Mouse (Mus musculus) E14TG2a.4 (cell line): ENCODE measurements around the gene Cd72.

ENCODE experiments used
- H3K27me3 ChIP-seq: 2 replicates; pipeline ENCODE4 v1.6.1; 2014; ENCODE audit warnings: low read length, control low read depth; ENCODE audit not compliant: insufficient read depth
- H3K36me3 ChIP-seq: 2 replicates; pipeline ENCODE4 v1.6.1; 2014; ENCODE audit warnings: low read length, control low read depth; ENCODE audit not compliant: insufficient read depth
- H3K4me1 ChIP-seq: replicated peaks from 2 replicates; pipeline ENCODE4 v1.6.1; 2014; ENCODE audit warnings: low read depth, low read length, control low read depth
- H3K4me3 ChIP-seq: replicated peaks from 2 replicates; pipeline ENCODE4 v1.5.1; 2014; ENCODE audit warnings: mild to moderate bottlenecking, low read length
- H3K9me3 ChIP-seq: 2 replicates; pipeline ENCODE4 v1.6.1; 2014; ENCODE audit warnings: low read length, control low read depth
- CTCF ChIP-seq: conservative IDR thresholded peaks from 2 replicates; pipeline ENCODE4 v1.5.1; 2014; ENCODE audit warnings: low read length
- NANOG ChIP-seq: IDR thresholded peaks from 2 replicates; pipeline ENCODE4 v1.6.1; 2014; ENCODE audit warnings: borderline replicate concordance, low read length, mixed read lengths
- POU5F1 ChIP-seq: IDR thresholded peaks from 2 replicates; pipeline ENCODE4 v1.6.1; 2014; ENCODE audit warnings: low read length, borderline replicate concordance

Cd72 gene

DNA sequence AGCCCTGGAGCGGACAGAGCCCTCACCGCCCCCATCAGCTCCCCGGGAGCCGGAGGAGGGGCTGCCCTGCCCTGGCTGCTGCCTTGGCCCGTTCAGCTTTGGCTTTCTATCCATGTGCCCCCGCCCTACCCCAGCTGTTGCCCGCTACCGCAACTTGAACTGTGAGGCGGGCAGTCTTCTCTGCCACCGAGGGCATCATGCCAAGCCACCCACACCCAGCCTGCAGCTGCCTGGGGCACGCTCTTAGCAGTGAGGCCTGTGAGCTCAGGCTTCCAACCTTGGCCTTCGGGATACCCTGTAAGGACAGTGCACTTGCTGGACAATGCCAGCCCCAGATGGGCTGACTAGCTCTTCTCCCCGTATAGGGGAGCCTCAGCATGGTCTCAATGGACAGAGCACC, 7.2 kb downstream of the Cd72 start:
- Histone ChIP-seq H3K4me1 (peaks cover 24% of the 10 kb centered on the region), H3K9me3 (peaks cover 6% of the 10 kb centered on the region; the same call in 1 of the 2 replicates), H3K36me3 (peaks cover 31% of the 10 kb centered on the region), H3K27me3 (peaks cover 47% of the 10 kb centered on the region), H3K4me3 (no peak overlapping the region)
- TF ChIP-seq POU5F1 (no peak), CTCF (no peak), NANOG (no peak)

DNA sequence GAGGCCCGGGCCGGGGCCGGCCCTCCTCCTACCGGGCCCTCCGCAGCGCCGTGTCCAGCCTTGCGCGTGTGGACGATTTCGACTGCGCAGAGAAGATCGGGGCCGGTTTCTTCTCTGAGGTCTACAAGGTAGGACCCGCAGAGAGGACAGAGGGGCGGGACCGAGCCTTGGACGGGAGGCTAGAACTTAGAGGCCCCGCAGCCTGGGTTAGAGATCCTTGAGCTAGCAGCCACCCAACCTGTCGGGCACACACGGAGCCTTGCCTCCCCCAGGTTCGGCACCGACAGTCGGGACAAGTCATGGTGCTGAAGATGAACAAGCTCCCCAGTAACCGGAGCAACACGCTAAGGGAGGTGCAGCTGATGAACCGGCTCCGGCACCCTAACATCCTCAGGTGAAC, 10.9 kb downstream of the Cd72 start:
- peaks cover 25% of the 10 kb centered on the region for H3K27me3 ChIP-seq

DNA sequence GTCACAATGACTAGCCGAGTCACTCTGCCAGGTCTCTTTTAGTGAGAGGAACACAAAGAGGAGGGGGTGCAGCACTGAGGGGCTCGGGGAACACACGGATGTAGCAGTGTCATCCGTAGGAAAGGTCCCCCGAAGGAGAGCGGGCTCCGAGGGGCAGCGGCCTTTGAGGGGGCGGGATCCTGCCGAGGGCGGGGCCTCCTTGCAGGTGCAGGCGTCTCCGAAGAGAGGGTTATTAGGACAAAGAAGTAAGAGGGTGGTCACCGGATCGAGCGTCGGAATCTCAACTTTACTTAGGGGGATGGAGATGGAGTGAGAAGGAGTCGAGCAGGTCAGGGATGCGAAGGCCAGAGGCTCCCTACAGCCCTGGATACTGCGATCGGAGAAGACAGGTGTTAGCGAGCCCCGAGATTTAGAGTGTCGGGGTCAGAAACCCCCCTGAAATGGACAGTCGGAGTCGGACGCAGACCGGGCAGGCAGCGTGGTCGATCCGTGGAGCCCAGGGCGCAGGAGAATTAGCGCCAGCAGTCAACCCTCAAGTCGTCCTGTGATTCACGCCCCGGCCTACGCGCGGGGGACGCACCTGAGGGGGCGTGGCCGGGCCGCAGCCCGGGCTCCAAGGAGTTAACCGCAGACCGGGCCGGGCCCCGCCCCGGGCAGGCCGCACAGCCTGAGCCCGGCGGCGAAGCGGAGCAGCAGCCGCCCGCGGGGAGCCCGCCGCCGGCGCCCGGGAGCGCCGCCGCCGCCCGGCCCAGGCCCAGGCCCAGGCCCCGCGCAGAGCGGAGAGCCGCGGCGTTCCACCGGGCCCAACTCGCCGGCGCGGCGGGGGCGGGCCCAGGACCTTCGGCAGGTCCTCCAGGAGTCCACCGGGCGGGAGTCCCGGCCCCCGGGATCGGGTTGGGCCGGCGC, 11.7 kb downstream of the Cd72 start:
- Histone ChIP-seq H3K9me3 (no peaks in the 10 kb centered on the region), H3K4me1 (peaks cover 38% of the 10 kb centered on the region), H3K36me3 (peaks cover 27% of the 10 kb centered on the region), H3K4me3 (peak overlapping the region; percentile 92), H3K27me3 (peaks cover 23% of the 10 kb centered on the region)
- TF ChIP-seq NANOG = no peak
- no peak for TF ChIP-seq CTCF
- no peak for TF ChIP-seq POU5F1

More for the DNA sequence above, 10.9 kb downstream of the Cd72 start:
- peak overlapping the region; percentile 92 for H3K4me3 ChIP-seq
- TF ChIP-seq NANOG (no peak), POU5F1 (no peak), CTCF (no peak)
- no peaks in the 10 kb centered on the region for H3K9me3 ChIP-seq
- H3K36me3 ChIP-seq = peaks cover 31% of the 10 kb centered on the region
- peaks cover 38% of the 10 kb centered on the region for H3K4me1 ChIP-seq

DNA sequence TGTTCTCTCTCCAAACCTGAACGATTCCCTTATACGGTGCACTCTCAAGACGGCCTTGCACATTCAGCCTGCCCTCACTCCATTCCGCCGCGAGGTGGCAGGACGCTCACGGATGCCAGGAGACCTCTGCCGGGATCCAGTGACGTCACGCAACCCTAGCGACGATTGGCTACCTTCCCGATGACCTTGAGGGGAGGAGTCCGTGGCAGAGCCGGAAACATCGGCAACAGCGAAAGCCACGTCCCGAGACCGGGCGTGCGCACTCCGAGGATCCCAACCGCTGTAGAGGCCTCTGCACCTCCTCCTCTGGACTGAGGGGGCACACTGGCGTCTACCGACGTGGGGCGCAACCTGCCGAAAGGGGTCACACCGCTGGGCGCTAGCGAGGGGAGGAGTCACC, 12.4 kb downstream of the Cd72 start:
- Histone ChIP-seq H3K36me3 (peaks cover 20% of the 10 kb centered on the region), H3K9me3 (no peaks in the 10 kb centered on the region), H3K27me3 (peaks cover 23% of the 10 kb centered on the region), H3K4me1 (peaks cover 38% of the 10 kb centered on the region), H3K4me3 (peak overlapping the region; percentile 92)
- TF ChIP-seq POU5F1 (no peak), CTCF (peak; percentile 62)

DNA sequence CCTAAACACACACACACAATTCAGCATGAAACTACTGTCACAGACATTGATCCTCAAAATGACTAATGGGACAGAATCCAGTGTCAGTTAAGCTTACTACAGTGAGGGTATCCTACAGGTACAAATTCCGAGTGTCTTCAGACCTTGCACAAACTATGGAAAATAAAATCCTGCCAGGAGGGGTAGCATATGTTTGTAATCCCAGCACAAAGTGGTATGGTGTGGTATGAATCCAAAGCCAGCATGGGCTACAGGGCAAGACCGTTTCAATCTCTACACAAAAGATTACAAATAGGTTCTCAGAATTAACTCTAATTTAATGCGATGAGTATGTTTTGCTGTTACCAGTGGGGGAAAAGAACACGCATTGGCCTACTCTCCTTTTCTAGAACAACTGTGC, 12.8 kb downstream of the Cd72 start, which contains the start of gene Tesk1:
Gene Tesk1 (plus strand): TSS at position 301 of the 400 bp plus-strand sequence.
- Histone ChIP-seq H3K4me3 (peak within 1 kb of the TSS; percentile 92), H3K27me3 (peaks cover 23% of the 10 kb centered on the region), H3K9me3 (no peaks in the 10 kb centered on the region), H3K4me1 (peaks cover 37% of the 10 kb centered on the region), H3K36me3 (peaks cover 16% of the 10 kb centered on the region)
- no peak for TF ChIP-seq CTCF
- TF ChIP-seq NANOG = no peak
- no peak for TF ChIP-seq POU5F1

DNA sequence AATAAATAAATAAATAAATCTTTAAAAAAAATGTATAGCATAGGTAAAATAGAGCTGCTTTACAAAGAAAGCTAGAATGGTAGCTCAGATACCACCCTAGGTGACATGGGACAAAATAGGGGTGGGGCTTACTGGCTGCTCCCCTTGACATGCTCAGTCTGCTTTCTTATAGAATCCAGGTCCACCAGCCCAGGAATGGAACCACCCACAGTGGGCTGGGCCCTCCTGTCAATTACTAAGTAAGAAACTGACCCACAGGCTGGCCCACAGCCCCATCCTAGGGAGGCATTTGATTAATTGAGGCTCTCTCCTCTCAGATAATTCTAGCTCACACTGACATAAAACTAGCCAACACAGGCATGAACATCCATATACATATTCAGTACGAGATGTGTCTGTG, 21.6 kb downstream of the Cd72 start:
- no peaks in the 10 kb centered on the region for H3K36me3 ChIP-seq

DNA sequence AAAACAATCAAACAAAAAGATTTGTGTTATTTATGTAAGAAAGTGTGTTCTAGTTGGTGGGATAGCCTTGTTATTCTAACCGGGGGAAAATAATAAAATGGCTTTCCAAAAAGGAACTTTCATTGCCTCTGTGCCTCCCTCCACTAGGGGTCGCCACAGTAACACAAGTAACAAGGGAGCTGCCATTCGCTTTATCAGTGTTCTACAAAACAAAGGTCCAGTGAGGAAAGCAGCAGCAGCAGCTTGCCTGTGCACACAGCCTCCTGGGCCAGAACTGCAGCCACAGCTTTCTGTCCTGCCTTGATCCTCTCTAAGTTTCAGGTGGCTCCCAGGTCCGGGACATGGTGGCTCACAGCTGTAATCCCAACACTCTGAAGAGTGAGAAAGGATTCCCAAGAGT, 22.7 kb downstream of the Cd72 start:
- H3K4me3 ChIP-seq = no peak overlapping the region
- no peaks in the 10 kb centered on the region for H3K9me3 ChIP-seq
- 0 out of 2 replicates have a peak, but pooled peaks cover under 1% of the 10 kb centered on the region for H3K36me3 ChIP-seq
- peaks cover 41% of the 10 kb centered on the region for H3K4me1 ChIP-seq
- TF ChIP-seq CTCF = peak; percentile 99
- no peak for TF ChIP-seq NANOG
- peaks cover 35% of the 10 kb centered on the region for H3K27me3 ChIP-seq

More for the DNA sequence above, 21.6 kb downstream of the Cd72 start:
- no peak overlapping the region for H3K4me3 ChIP-seq
- peaks cover 25% of the 10 kb centered on the region for H3K27me3 ChIP-seq
- no peak for TF ChIP-seq CTCF
- peaks cover 29% of the 10 kb centered on the region for H3K4me1 ChIP-seq
- H3K9me3 ChIP-seq = no peaks in the 10 kb centered on the region

DNA sequence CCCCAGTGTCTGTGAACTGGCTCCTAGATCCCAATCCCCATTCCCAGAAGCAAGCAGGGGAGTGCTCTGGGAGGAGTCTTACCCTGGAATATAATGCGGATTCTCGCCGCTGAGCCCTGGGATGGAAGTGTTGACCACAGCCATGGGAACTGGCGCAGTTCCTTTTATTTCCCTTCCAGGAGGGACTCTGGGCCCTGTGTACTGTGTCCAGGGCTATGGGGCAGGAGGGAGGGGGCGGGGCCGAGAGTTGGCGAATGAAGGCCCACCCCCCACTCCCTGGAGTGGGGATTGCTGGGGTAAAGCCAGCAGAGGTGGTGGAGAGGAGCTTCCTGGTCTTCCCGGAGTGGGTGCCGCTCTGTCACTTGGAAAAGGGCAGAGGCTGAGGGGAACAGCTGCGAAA, 25.5 kb downstream of the Cd72 start, which contains the start of gene Fam166b:
Gene Fam166b (minus strand): TSS at position 189 of the 400 bp plus-strand sequence.
- Histone ChIP-seq H3K9me3 (no peaks in the 10 kb centered on the region), H3K36me3 (peaks cover 22% of the 10 kb centered on the region), H3K27me3 (peaks cover 63% of the 10 kb centered on the region), H3K4me1 (peaks cover 55% of the 10 kb centered on the region), H3K4me3 (peak within 1 kb of the TSS; percentile 70)
- no peak for TF ChIP-seq CTCF
- no peak for TF ChIP-seq POU5F1
- no peak for TF ChIP-seq NANOG
